Mouse (Mus musculus) limb, embryonic 15.5 days (tissue): ENCODE measurements around the gene Tcl1b4. TPM values are rescaled to one million over a fixed set of nuclear protein-coding genes. Genes with fewer than 3 reads are reported as not detected.

Source experiments
- polyA plus RNA-seq: library from polyadenylated mRNA; unstranded; fragments of >200 nt; fragmentation: Nextera tagmentation; extraction: Ambion mirVana; gene quantifications from 2 replicates; pipeline ENCODE4 v1.2.1, GENCODE M21; 2015

Gene Tcl1b4
- polyA plus RNA-seq, 1 experiment from 2014 or later, result not detected

Other genes starting within 250 kb of the Tcl1b4 start
- 3.3 and 4.0 TPM in 2 replicates for gene Syne3, start 192.1 kb upstream of the Tcl1b4 start, polyA plus RNA-seq
- 129 and 134 TPM in 2 replicates for gene Glrx5, start 169.3 kb upstream of the Tcl1b4 start, polyA plus RNA-seq
- gene Tcl1b2, start 55.9 kb upstream of the Tcl1b4 start, polyA plus RNA-seq, result not detected in 2 replicates
- gene Tcl1b1, start 42.3 kb upstream of the Tcl1b4 start, polyA plus RNA-seq, result not detected in 2 replicates
- not detected in 2 replicates for gene Tcl1b5, start 25.6 kb upstream of the Tcl1b4 start, polyA plus RNA-seq
- not detected in 2 replicates for gene Tcl1b3, start 10.9 kb upstream of the Tcl1b4 start, polyA plus RNA-seq
- not detected in 2 replicates for gene Tcl1, start 20.8 kb downstream of the Tcl1b4 start, polyA plus RNA-seq
- gene Tunar, start 131.9 kb downstream of the Tcl1b4 start, polyA plus RNA-seq, result 0.17 and 0.19 TPM in 2 replicates